Mouse (Mus musculus) left cerebral cortex, postnatal 4 days (tissue): ENCODE data around the gene Magix. TPM values are rescaled to one million over a fixed set of nuclear protein-coding genes. Genes with fewer than 3 reads are reported as not detected.

Experiments used
- DNase-seq: peaks from one replicate; pipeline ENCODE4 v3.0.0-alpha.2; 2022
- intact Hi-C: fragments of 180-260 bp; cut with DNase I; formaldehyde crosslinking; loops from one replicate; pipeline ENCODE4 v1.15.1; 2025
- total RNA-seq, 2 experiments: library from RNA; stranded (reverse); gene quantifications; 2 replicates each; pipeline ENCODE4 v1.2.3; 2021

The Magix gene
- total RNA-seq, 2 experiments from 2014 or later: 0.22 to 0.38 TPM

GRCm38 (mm10) chrX:7635101-7635500 lies 46.0 kb downstream of the Magix start:
- intact Hi-C loops: no loop called here
- no peak for DNase-seq

- no peak for DNase-seq
- intact Hi-C loops: no loop called here
Observed at GRCm38 (mm10) chrX:7632560-7632959, 48.5 kb downstream of the Magix start.

Other genes with a start within 250 kb of the Magix start
- under 1 TPM in 1 of 2 experiments, not detected in 1; 0.26 TPM for gene Foxp3, start 107.6 kb downstream of the Magix start, total RNA-seq
- gene Ppp1r3f, start 107.0 kb downstream of the Magix start, total RNA-seq: 10 to 100 TPM in 1 of 2 experiments, 1 to 10 TPM in 1; 9.2 to 10.0 TPM
- 10 to 100 TPM; 24.8 to 26.3 TPM for gene Ccdc22, start 75.7 kb downstream of the Magix start, total RNA-seq
- under 1 TPM in 1 of 2 experiments, not detected in 1; 0.22 TPM for gene Cacna1f, start 74.2 kb downstream of the Magix start, total RNA-seq
- gene Syp, start 42.8 kb downstream of the Magix start, total RNA-seq: 100 to 1,000 TPM; 573 to 717 TPM
- gene Prickle3, start 24.0 kb downstream of the Magix start, total RNA-seq: 1 to 10 TPM; 1.4 to 1.9 TPM
- 10 to 100 TPM; 19.3 to 26.5 TPM for gene Plp2, start 9.9 kb downstream of the Magix start, total RNA-seq
- gene Gpkow, start 15.9 kb upstream of the Magix start, total RNA-seq: 10 to 100 TPM; 39.0 to 42.0 TPM
- 10 to 100 TPM; 32.0 to 34.9 TPM for gene Wdr45, start 33.1 kb upstream of the Magix start, total RNA-seq
- gene Gm45208, start 41.0 kb upstream of the Magix start, total RNA-seq: under 1 TPM in 1 of 2 experiments, not detected in 1; 0.60 TPM
- 10 to 100 TPM; 70.0 to 84.0 TPM for gene Praf2, start 47.2 kb upstream of the Magix start, total RNA-seq
- 10 to 100 TPM; 56.2 to 65.4 TPM for gene Ccdc120, start 69.7 kb upstream of the Magix start, total RNA-seq
- 10 to 100 TPM; 24.0 to 29.0 TPM for gene Tfe3, start 81.3 kb upstream of the Magix start, total RNA-seq
- 10 to 100 TPM; 79.8 to 81.2 TPM for gene Gripap1, start 108.5 kb upstream of the Magix start, total RNA-seq
- 10 to 100 TPM; 10.9 to 12.9 TPM for gene Kcnd1, start 141.0 kb upstream of the Magix start, total RNA-seq
- gene Otud5, start 160.1 kb upstream of the Magix start, total RNA-seq: 10 to 100 TPM; 63.8 to 69.8 TPM
- 10 to 100 TPM; 25.4 to 27.2 TPM for gene Pim2, start 197.0 kb upstream of the Magix start, total RNA-seq
- 10 to 100 TPM; 40.5 to 41.7 TPM for gene Slc35a2, start 202.8 kb upstream of the Magix start, total RNA-seq
- 10 to 100 TPM; 92.7 to 98.2 TPM for gene Pqbp1, start 218.0 kb upstream of the Magix start, total RNA-seq
- gene Timm17b, start 218.1 kb upstream of the Magix start, total RNA-seq: 10 to 100 TPM; 46.6 to 54.4 TPM
- gene Gm10491, start 226.6 kb upstream of the Magix start, total RNA-seq: not detected
- not detected for gene Gm10490, start 228.3 kb upstream of the Magix start, total RNA-seq
- gene Pcsk1n, start 238.6 kb upstream of the Magix start, total RNA-seq: 100 to 1,000 TPM; 188 to 204 TPM
- not detected for gene Eras, start 247.4 kb upstream of the Magix start, total RNA-seq